Mouse (Mus musculus): ENCODE results near the gene Spin1.
"Not testable (repeated sequence)": the region's sequence is repeated elsewhere in the genome, so short reads cannot be mapped to it uniquely, and the experiment has no call there.

Gene Spin1

DNA sequence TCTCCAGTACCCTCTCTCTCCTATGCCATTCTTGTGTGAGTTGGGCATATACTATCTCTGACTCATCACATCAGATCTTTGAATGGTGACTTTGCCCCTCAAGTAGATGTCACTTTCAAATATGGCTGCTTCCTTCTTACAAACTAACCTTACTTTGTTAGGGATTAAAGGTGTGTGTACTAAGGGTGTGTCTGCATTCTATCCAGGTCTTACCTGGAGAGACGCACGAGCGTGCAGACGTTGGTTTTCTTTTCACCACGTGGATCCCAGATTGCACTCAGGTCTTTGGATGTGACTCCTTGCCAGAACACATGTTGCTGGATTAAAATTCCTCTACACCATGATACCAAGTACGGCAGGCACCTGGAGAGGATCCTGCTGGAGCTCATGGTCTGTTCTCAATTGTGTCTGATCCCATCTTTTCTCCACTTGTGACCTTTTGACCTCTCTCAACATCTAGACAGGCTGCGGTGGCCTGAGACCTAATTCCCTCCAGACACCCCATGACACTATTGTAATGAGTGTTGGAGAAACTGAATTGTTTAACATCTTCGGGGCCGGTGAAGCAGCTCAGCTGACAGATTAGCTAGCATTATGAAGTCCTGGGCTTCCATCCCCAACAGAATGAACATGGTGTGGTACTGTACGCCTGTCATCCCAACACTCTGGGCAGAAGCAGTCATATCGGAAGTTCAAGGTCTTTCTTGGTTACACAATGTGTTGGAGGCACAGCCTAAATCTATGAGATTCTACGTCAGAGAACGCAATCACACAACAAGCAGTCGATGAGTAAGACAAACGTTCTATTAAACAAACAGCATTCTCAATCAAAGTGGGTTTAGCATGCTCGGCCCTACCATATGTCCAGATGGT is 6.1 kb upstream of the Spin1 start:
- DNase-seq (ENCODE audit: low read depth, low spot score) = no peak

DNA sequence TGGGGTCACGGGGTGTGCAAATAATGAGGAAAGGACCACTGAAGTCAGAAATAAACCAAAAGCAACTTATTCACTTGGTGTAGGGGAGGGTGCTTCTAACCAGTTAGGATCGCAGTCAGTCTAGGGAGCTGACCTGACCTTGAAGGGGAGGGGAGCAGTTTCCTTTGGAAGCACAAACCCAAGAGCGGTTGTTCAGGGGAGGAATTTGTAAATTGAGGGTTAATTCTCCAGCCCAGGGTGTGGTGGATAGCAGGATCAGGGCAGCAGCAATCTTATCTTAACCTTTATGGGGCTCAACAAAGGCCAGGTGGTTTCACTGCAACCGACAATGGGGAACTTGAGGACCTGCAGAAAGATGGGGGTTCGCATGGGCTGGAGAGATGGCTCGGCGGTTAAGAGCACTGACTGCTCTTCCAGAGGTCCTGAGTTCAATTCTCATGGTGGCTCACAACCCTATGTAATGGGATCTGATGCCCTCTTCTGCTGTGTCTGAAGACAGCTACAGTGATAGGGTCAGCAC is 5.4 kb upstream of the Spin1 start:
- no peak for DNase-seq (ENCODE audit: low read depth, low spot score)

- DNase-seq (ENCODE audit: low read depth, low spot score) = no peak
Observed at GRCm38 (mm10) chr13:51096644-51097043, 4.0 kb upstream of the Spin1 start.

DNA sequence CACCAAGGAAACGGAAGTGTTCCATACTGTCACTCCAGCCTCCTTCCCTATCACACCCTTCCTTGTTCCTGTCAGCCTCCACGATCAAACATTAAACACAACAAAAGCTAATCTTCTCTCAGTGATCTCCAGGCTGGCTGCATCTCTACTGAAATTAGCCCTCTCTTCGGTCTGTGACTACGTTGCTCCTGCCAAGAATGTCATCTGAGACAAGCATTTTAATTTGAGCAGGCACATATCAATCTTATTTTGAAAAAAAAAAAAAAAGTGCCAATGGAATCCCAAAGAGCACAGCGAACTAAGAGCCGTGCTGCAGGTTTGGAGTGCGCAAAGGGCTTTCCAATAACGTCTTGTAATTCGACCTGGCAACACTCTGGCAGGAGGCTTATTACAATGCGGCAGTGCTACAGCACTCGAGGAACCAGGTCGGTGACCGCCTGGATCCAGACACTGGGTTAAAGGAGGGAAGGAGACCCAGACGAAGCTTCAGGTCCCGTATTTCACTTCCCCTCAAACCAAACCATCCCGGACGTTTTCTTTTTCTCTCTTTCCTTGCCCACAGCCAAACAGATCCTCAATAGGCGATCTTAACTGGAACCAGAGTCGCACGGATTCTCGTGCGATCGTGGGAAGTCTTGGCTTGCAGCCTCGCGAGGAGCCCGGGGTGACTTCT is 984 bp upstream of the Spin1 start:
- peak; percentile 72 for DNase-seq (ENCODE audit: low read depth, low spot score)

GRCm38 (mm10) chr13:51101016-51101776 is 516 bp downstream of the Spin1 start:
- no peak for DNase-seq (ENCODE audit: low read depth, low spot score)

- peak; percentile 37 for DNase-seq (ENCODE audit: low read depth, low spot score)
Observed at GRCm38 (mm10) chr13:51101777-51102132, 1.1 kb downstream of the Spin1 start.

DNA sequence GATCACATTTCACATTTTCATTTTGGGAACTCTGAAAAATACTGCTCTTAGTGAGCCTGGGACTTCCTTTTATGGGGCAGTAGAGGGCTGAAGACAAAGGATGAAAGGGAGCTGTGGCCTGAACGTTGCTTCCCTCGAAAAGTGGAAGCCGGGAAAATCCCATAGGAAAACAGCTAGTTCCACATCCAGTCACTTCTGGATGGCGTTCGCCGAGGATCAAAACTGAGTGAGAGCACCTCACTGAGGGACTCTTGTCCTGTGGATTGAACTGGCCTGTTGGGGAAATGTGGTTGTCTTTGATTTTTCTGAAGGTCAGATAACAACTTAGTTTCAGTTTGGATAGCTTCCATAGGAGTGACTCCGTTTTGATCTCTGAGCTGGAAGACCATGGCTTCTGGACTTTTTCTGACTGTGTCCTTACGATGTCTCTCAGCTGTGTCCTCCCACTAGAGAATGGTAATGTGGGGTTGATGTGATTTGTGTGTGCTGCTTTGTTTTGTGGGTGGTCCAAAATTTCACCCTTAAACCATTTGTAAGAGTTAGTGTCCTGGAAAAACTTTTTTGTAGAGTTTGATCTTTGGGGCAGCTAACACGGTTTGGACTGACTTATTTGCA is 2.5 kb downstream of the Spin1 start:
- DNase-seq (ENCODE audit: low read depth, low spot score) = no peak

DNA sequence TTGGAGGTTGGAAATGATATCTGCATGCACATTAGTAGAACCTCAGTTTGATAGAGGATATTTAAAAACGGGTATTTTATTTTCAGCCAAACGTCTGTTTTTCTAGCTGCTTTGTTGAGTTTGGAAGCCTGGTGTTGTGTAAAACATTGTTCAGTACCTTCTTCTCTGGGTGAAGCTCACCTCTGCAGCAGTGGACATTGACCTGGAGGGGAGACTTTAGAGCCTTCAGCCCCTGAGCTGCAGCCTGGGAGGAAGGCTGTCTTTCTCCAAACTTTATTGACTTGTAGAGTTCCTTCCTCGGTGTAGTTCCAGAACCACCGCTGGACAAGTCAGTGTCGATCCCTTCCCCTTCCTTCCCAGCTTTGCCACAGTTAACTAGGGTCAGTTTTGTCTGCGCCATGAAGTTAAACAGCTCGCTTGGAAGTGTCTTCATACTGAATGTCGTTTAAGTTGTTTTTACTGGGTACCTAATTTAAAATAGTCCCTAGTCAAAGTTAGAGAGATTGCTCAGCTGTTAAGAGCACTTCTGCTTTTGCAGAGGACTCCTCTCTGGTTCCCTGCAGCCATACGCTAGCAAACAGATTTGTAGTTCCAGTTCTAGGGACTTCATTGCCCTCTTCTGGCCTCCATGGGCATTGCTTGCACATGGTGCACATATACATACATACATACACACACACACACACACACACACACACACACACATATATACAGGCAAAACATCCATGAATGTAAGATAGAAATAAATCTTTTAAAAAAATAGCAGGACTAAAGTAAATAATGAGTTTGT is 3.4 kb downstream of the Spin1 start:
- no peak for DNase-seq (ENCODE audit: low read depth, low spot score)

GRCm38 (mm10) chr13:51105861-51106655 is 5.4 kb downstream of the Spin1 start:
- no peak for DNase-seq (ENCODE audit: low read depth, low spot score)

- DNase-seq (ENCODE audit: low read depth, low spot score) = no peak
Observed at GRCm38 (mm10) chr13:51106816-51107215, 6.1 kb downstream of the Spin1 start.

DNA sequence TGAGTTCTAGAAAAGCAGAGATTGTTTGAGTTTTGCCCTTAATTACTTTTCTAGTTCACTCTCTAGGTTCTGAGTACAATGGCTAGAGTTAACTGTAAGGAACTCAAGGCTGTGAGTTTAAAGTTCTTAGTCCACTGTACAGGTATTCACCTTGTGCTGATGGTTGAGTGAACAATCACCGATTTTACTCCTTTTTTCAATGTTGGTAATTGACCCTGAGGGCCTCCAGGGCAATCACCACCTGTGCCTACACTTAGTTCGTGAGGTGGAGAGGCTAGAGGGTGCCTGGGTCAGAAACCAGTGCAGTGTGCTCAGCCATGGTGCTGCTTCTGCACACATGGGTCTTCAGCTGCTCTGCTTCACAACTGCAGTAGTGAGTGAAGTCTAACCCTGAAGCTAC is 8.8 kb downstream of the Spin1 start:
- DNase-seq (ENCODE audit: low read depth, low spot score) = no peak

GRCm38 (mm10) chr13:51114398-51114797 is 13.7 kb downstream of the Spin1 start:
- not testable (repeated sequence) for DNase-seq (ENCODE audit: low read depth, low spot score)

- DNase-seq (ENCODE audit: low read depth, low spot score) = no peak
Observed at GRCm38 (mm10) chr13:51115762-51116161, 15.1 kb downstream of the Spin1 start.

GRCm38 (mm10) chr13:51120734-51121133 is 20.1 kb downstream of the Spin1 start:
- peak; percentile 26 for DNase-seq (ENCODE audit: low read depth, low spot score)

- DNase-seq (ENCODE audit: low read depth, low spot score) = no peak
Observed at GRCm38 (mm10) chr13:51121966-51122365, 21.3 kb downstream of the Spin1 start.

DNA sequence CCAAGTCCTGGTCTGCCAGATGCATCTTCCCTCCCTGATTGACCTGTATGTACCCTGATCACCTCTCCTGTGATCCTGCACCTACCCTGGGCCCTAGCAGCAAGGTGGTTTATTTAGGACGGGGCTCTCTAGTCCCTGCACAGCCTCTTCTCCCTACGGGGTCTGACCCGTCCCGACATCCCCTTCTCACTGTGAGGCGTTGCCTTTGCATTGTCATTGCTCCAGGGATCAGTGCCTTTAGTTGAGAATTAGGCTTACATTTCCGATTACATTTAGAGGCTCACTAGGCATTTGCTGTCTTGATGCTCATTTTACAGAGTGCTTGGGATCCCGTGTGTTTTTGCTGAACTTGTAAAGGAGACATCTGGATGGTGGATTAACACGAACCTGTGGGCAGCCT is 22.1 kb downstream of the Spin1 start:
- DNase-seq (ENCODE audit: low read depth, low spot score) = no peak

- DNase-seq (ENCODE audit: low read depth, low spot score) = no peak
Observed at GRCm38 (mm10) chr13:51125357-51125756, 24.7 kb downstream of the Spin1 start.

DNA sequence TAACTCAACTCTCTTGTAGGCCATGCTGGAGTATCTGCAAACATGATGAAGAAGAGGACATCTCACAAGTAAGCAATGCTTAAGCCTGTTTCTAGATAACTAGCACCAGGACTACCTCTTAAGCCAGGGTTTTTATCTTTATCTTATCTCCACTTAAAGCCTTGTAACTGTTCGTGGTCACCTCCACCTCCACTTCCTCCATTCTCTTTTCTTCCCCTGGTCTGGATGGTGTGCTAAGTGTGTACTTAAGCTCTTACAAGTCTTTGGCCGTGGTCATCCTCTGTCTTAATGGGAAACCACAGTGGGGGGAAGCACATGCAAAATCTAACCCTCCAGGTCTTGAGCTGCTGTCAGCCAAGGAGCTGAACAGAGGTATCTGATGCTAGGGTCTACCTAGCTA is 27.2 kb downstream of the Spin1 start:
- no peak for DNase-seq (ENCODE audit: low read depth, low spot score)

GRCm38 (mm10) chr13:51128417-51128816 is 27.7 kb downstream of the Spin1 start:
- no peak for DNase-seq (ENCODE audit: low read depth, low spot score)

DNA sequence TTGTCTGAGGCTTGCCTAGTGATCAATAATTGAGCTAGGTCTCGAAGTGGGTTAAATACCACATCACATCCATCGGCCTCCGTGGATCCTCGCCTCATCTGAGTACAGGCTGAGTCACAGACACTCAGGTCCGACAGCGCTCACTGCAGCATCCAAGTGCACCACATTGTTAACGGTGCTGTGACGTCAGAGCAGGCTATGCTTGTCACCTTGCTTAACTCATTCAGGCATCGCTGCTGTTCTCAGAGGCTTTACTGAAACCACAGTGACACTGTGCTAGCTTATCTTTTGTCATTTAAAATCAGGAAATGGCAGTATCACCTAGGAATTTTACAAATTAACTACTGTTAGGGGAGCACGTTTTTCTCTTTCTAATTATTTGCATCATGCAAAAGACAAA is 30.5 kb downstream of the Spin1 start:
- peak; percentile 76 for DNase-seq (ENCODE audit: low read depth, low spot score)

Measured in brain, adult 2 months (tissue).